Mouse (Mus musculus) neural tube, embryonic 14.5 days (tissue): Measurements from ENCODE around the gene Rsrc2. TPM values are rescaled to one million over a fixed set of nuclear protein-coding genes. Genes with fewer than 3 reads are reported as not detected.
"Not testable (repeated sequence)": the region's sequence is repeated elsewhere in the genome, so short reads cannot be mapped to it uniquely, and the experiment has no call there.

Experiments used
- ATAC-seq: fragments of 200-750 bp; cut with Nextera tagmentation; 2 replicates; pipeline ENCODE4 v1.8.0; 2017; ENCODE audit warnings: low read depth, mild to moderate bottlenecking, moderate TSS enrichment, moderate library complexity
- H3K27ac ChIP-seq: fragments of 300-500 bp; sonication (generic); 2 replicates; pipeline ENCODE4 v1.5.1; 2014; ENCODE audit warnings: low read depth, mild to moderate bottlenecking, control low read depth, low read length, moderate library complexity, mixed read lengths
- H3K27me3 ChIP-seq: fragments of 300-500 bp; sonication (generic); 2 replicates; pipeline ENCODE4 v1.6.1; 2014; ENCODE audit warnings: low read length; ENCODE audit not compliant: control insufficient read depth, insufficient read depth
- H3K36me3 ChIP-seq: fragments of 300-500 bp; sonication (generic); 2 replicates; pipeline ENCODE4 v1.6.1; 2014; ENCODE audit warnings: low read length, mixed read lengths; ENCODE audit not compliant: control insufficient read depth, insufficient read depth
- H3K4me1 ChIP-seq: fragments of 300-500 bp; sonication (generic); 2 replicates; pipeline ENCODE4 v1.6.1; 2014; ENCODE audit warnings: low read length; ENCODE audit not compliant: control insufficient read depth, insufficient read depth
- H3K4me2 ChIP-seq: fragments of 300-500 bp; sonication (generic); 2 replicates; pipeline ENCODE4 v1.6.1; 2014; ENCODE audit warnings: mild to moderate bottlenecking, low read depth, low read length, control low read depth
- H3K4me3 ChIP-seq: fragments of 300-500 bp; sonication (generic); 2 replicates; pipeline ENCODE4 v1.5.1; 2014; ENCODE audit warnings: low read depth, low read length, control low read depth, mixed read lengths
- H3K9ac ChIP-seq: fragments of 300-500 bp; sonication (generic); replicated peaks from 2 replicates; pipeline ENCODE4 v1.6.1; 2014; ENCODE audit warnings: low read depth, mild to moderate bottlenecking, control low read depth, low read length, mixed read lengths
- H3K9me3 ChIP-seq: fragments of 300-500 bp; sonication (generic); 2 replicates; pipeline ENCODE4 v1.6.1; 2016; ENCODE audit warnings: low read length; ENCODE audit not compliant: control insufficient read depth
- WGBS: fragments of 180-500 bp; shearing (Covaris S2); extraction: QIAGEN DNeasy Blood & Tissue Kit; methylation state at CpG from one replicate; pipeline ENCODE4 v1.1.7; 2014; 5-methylcytosine and 5-hydroxymethylcytosine counted together
- polyA plus RNA-seq: library from polyadenylated mRNA; unstranded; fragments of >200 nt; fragmentation: Nextera tagmentation; extraction: Ambion mirVana; gene quantifications from 2 replicates; pipeline ENCODE4 v1.2.1, GENCODE M21; 2014

Gene Rsrc2
- polyA plus RNA-seq, 1 experiment from 2014 or later: 135 TPM

DNA sequence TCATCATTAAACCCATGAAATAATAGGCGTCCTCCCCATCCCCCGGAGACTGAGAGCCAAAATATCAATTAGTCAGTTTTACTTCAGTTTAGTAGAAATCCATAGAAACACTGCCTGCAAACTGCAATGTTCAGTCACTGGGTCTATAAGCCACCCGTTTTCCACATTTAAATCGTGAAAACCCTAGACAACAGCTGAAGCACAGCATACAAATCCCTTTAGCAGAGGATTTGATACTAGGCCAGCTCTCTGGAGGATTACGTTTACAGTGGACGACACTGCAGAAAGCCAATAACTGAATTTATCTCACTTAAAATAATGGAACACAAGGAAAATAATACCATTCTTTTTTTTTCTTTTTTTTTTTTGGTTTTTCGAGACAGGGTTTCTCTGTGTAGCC is 1.6 kb downstream of the Rsrc2 start:
- Histone ChIP-seq H3K27me3 (no peaks in the 10 kb centered on the region), H3K27ac (no peak overlapping the region), H3K9me3 (no peaks in the 10 kb centered on the region), H3K36me3 (peaks cover 20% of the 10 kb centered on the region), H3K9ac (no peak overlapping the region; the same call in 1 of the 2 replicates), H3K4me1 (peaks cover 25% of the 10 kb centered on the region), H3K4me2 (peak overlapping the region; percentile 86), H3K4me3 (peak overlapping the region; percentile 67)
- WGBS: 28% methylated on average over 7 of the region's 7 CpGs
- ATAC-seq: no peak

DNA sequence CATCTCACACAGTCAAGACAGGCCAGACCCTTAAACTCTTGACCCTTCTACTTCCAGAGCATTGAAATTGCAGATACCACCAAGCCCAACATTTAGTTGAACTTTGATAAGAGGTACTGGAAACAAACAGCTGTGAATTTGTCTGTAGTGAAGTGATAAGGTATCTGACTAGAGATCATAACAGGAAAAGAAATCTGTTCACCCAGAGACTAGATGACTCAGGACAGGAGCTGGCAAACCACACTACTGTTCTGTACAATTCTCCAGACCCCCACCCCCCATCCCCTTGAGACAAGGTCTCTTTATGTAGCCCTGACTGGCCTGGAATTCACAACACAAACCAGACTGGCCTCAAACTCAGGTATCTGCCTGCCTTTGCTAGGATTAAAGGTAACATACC is 3.0 kb downstream of the Rsrc2 start:
- Histone ChIP-seq H3K27ac (no peak overlapping the region), H3K9ac (no peak overlapping the region), H3K9me3 (no peaks in the 10 kb centered on the region), H3K4me1 (peaks cover 25% of the 10 kb centered on the region), H3K27me3 (no peaks in the 10 kb centered on the region), H3K36me3 (peaks cover 20% of the 10 kb centered on the region), H3K4me3 (peak overlapping the region; percentile 5), H3K4me2 (peak overlapping the region; percentile 86)
- no peak for ATAC-seq

DNA sequence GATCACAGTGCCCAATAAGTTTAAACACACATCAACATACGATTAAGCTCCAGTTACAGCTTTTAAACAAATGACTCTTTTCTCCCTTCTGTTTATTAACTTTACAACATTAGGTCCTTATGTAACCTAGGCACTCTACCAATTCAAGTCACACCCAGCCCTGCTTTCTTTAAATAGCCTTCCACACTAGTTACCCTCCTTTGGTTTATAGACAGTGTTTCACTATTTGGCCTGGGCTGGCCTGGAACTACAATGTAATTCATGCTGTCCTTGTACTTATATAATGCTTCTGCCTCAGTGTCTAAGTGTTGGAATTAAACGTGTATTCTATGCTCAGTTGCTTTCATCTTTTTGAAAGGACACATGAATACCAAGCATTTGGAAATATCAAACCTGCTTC is 4.9 kb downstream of the Rsrc2 start:
- H3K27ac ChIP-seq: no peak overlapping the region
- peaks cover 33% of the 10 kb centered on the region for H3K36me3 ChIP-seq
- no peak for ATAC-seq
- peaks cover 25% of the 10 kb centered on the region for H3K4me1 ChIP-seq
- H3K4me3 ChIP-seq: no peak overlapping the region
- H3K4me2 ChIP-seq: no peak overlapping the region
- WGBS: 90% methylated on average over 2 of the region's 2 CpGs
- H3K9me3 ChIP-seq: no peaks in the 10 kb centered on the region
- H3K9ac ChIP-seq: no peak overlapping the region
- no peaks in the 10 kb centered on the region for H3K27me3 ChIP-seq

DNA sequence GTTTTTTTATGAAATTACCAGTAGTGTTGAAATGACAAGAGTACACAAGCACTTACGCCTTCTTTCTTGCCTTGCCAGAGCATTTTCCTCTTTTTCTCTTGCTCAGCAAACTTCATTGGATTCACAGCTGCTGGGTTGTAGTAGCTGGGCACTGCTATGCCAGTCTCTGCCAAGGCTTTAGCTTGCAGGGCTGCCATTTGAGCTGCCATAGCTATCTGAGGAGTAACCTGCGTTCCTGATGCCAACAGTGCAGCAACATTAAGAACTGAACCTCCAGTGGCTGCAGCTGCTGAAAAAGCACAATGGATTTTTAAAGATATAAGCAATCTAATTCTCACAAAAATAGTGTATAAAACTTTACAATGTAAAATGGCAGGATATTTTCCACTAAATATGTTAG is 18.2 kb downstream of the Rsrc2 start:
- Histone ChIP-seq H3K27ac (no peak overlapping the region), H3K4me3 (no peak overlapping the region), H3K36me3 (peaks cover 79% of the 10 kb centered on the region), H3K9me3 (no peaks in the 10 kb centered on the region), H3K9ac (no peak overlapping the region), H3K27me3 (no peaks in the 10 kb centered on the region), H3K4me2 (no peak overlapping the region), H3K4me1 (no peaks in the 10 kb centered on the region)
- 97% methylated on average over 2 of the region's 2 CpGs for WGBS
- no peak for ATAC-seq

DNA sequence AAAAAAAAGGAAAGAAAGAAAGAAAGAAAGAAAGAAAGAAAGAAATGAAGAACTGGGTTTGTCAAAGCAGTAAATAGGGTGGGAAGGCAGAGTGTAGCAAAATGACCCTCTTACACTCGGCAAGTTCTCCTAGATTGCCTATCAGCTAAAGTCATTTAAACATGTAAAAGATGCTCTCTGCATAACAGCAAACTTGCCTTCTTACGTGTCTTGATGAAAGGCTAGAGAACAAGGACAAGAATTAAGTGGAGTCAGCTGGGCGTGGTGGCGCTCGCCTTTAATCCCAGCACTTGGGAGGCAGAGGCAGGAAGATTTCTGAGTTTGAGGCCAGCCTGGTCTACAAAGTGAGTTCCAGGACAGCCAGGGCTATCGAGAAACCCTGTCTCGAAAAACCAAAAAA is 25.4 kb downstream of the Rsrc2 start:
- H3K4me2 ChIP-seq, H3K9ac ChIP-seq, H3K4me1 ChIP-seq, H3K4me3 ChIP-seq, H3K27ac ChIP-seq, H3K9me3 ChIP-seq, H3K27me3 ChIP-seq, ATAC-seq: not testable (repeated sequence)
- peaks cover 14% of the 10 kb centered on the region; the same call in 1 of the 2 replicates for H3K36me3 ChIP-seq
- WGBS: 87% methylated on average over 7 of the region's 7 CpGs

DNA sequence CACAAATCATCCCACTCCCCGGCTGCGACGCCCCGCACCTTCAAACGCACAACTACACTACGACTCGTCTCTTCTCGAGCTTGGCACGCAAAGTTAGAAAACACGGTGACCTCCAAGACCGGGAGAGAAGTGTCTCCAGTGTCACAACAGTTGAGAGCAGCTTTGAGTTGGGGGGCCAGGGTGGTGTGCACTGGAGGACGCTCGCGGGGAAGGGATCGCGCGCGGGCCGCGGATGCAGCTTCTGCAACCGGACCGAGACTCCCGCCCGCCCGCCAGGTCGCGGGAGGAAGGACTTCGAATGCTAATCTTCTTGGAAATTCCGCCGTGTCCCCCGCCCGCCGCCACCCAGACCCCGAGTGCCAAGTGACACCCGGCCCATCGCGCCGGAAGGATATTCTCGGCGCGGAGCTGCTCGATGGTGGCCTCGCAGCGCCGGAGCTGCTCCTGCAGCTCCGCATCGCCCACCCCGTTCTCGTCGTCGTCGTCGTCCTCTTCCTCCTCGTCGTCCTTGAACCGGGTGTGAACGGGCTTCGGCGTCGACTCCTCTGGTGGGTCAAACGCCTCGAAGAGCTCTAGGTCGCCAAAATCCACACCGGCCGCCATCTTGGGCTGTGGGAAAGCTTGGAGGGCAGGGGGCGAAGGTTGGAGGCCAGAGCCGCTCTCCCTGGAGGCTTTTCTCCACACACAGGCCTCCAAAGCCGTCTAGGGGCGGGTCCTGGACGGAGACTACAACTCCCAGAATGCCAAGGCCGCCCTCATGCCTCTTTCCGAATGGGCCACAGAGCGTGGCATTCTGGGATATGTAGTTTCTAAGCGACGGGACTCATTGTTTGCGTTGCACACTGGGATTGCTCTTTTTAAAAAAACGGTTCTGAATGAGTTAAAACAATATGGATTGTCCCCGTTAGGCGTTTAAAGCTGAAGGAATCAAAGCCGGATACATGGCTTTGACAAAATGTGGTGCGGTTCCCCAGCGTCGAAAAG is 28.6 kb downstream of the Rsrc2 start, which contains the start of gene Zcchc8:
Gene Zcchc8, minus strand, starts transcription at position 773 of the 984 bp plus-strand sequence.
- Histone ChIP-seq H3K27me3 (no peaks in the 10 kb centered on the region), H3K4me2 (peak within 1 kb of the TSS; percentile 87), H3K9me3 (no peaks in the 10 kb centered on the region), H3K4me3 (peak within 1 kb of the TSS; percentile 70), H3K9ac (peak within 1 kb of the TSS; percentile 82), H3K36me3 (peaks cover 3% of the 10 kb centered on the region; the same call in 1 of the 2 replicates), H3K27ac (peak within 1 kb of the TSS; percentile 83), H3K4me1 (peaks cover 10% of the 10 kb centered on the region)
- WGBS: under 1% methylated on average over 83 of the region's 83 CpGs
- ATAC-seq: peak; percentile 100

DNA sequence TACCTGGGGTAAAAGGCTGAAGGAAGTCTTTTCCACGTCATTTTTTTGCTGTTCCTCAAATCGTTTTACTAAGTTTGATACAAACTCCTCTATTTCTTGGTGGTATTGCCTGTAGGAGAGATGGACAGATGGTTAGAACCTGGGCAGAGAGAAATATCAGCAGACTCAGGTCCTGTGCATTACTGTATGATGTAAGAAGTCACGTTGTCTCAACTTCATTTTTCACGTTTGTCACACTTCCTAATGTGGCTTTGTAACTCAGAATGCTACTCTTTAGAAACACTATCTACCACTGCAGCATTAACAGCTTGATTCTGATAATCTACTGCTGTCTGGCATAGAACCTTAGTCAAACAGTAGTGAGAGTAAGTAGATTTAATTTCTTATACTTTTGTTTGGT is 34.6 kb downstream of the Rsrc2 start:
- peaks cover 55% of the 10 kb centered on the region for H3K36me3 ChIP-seq
- ATAC-seq: no peak
- H3K9ac ChIP-seq: no peak overlapping the region
- no peaks in the 10 kb centered on the region for H3K9me3 ChIP-seq
- H3K27me3 ChIP-seq: no peaks in the 10 kb centered on the region
- WGBS: 95% methylated on average over 4 of the region's 4 CpGs
- H3K27ac ChIP-seq: no peak overlapping the region
- H3K4me3 ChIP-seq: no peak overlapping the region
- no peak overlapping the region for H3K4me2 ChIP-seq
- peaks cover 8% of the 10 kb centered on the region for H3K4me1 ChIP-seq

DNA sequence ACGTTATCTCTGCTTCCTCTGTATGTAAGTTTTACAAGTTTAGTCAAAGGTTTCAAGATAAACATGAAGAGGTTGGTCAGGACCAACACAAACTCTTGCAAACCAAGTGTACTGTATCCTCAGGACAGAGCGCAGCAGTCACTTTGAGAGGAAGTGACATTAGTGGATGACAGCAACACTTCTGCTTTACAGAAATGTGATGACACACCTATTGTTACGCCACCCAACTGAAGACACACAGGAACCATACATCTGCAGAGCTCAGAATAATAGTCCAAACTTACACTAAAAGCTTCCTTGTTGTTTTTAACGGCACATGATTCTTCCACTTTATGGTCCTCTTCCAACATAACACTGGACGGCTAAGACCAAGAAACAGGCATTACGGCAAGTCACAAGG is 35.4 kb downstream of the Rsrc2 start:
- Histone ChIP-seq H3K9me3 (no peaks in the 10 kb centered on the region), H3K9ac (no peak overlapping the region), H3K4me3 (no peak overlapping the region), H3K27ac (no peak overlapping the region), H3K4me2 (no peak overlapping the region), H3K4me1 (peaks cover under 1% of the 10 kb centered on the region; the same call in 1 of the 2 replicates), H3K27me3 (no peaks in the 10 kb centered on the region), H3K36me3 (peaks cover 58% of the 10 kb centered on the region)
- ATAC-seq: no peak
- 97% methylated on average over 6 of the region's 6 CpGs for WGBS

DNA sequence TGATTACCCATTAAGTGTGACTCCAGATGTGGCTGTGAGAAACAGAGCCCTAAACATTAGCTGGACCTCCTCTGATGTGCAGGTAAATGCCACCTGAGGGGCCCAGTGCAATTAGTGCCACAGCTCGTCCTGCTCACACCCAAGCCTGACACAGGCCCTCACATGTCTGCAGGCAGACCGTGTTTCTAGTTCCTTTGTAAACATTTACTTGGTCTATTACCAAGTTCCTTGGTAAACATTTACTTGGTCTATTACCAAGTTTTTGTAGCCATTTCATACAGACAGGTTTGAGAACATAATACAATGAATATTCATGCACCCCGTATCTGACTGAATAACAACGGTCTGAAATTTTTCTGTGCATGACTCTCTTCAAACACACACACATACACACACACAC is 39.6 kb downstream of the Rsrc2 start:
- H3K27me3 ChIP-seq: no peaks in the 10 kb centered on the region
- ATAC-seq: no peak
- no peak overlapping the region for H3K27ac ChIP-seq
- no peak overlapping the region for H3K4me3 ChIP-seq
- 88% methylated on average over 4 of the region's 4 CpGs for WGBS
- no peak overlapping the region for H3K4me2 ChIP-seq
- no peaks in the 10 kb centered on the region for H3K4me1 ChIP-seq
- H3K9ac ChIP-seq: no peak overlapping the region
- H3K9me3 ChIP-seq: no peaks in the 10 kb centered on the region
- peaks cover 77% of the 10 kb centered on the region for H3K36me3 ChIP-seq
